Mouse (Mus musculus): ENCODE results near the gene Srgap2. TPM values are rescaled to one million over a fixed set of nuclear protein-coding genes. Genes with fewer than 3 reads are reported as not detected.

The Srgap2 gene
- polyA plus RNA-seq, 1 experiment from 2014 or later = 17.7 TPM

DNA sequence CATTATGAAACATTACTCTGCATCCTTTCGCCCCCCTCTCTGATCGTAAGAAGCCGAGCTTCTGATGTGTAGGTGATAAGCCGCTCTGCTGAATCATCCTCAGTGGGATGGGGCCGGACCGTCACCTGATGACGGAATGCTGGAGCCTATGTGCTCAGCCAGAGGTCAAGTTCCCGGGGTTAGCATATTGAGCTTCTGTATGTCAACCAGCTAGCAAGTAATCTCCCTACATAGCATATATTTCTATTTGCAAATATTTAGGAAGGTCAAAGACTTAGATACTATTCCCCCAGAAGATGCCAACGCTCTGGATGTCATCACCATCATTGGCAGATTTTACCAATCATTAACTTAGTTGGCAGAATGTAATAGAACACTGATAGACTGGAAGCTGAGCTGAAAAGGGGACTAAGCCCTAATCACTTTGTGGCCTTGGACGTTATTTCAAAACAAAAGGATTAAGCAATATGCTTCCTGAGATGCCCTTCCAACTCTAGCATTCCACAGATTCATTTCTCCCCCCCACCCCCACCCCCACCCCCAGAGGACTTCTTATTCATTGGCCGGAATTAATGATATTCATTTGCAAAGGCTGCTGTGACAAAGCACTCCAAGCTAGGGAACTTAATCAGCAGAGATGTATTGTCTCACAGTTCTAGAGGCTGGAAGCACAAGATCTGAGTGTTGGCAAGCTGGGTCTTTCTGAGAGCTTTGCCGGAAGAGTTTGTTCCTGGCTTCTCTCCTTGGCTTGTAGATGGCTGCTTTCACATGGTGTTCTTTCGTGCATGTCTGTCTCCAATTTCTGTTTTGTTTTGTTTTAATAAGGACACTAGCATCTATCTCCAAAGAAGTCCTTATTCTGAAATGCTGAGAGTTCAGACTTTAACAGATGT lies 19.9 kb upstream of the Srgap2 start:
- Histone ChIP-seq H3K27me3 (no peaks in the 10 kb centered on the region), H3K4me2 (no peak overlapping the region), H3K9me3 (no peaks in the 10 kb centered on the region), H3K4me3 (no peak overlapping the region), H3K36me3 (no peaks in the 10 kb centered on the region), H3K4me1 (replicated peaks) (0 out of 2 replicates have a peak, but pooled peaks cover 4% of the 10 kb centered on the region), H3K27ac (no peak overlapping the region), H3K9ac (no peak overlapping the region)
- WGBS = 82% methylated on average over 13 of the region's 13 CpGs
- no peak for ATAC-seq (ENCODE audit: low FRiP score)

DNA sequence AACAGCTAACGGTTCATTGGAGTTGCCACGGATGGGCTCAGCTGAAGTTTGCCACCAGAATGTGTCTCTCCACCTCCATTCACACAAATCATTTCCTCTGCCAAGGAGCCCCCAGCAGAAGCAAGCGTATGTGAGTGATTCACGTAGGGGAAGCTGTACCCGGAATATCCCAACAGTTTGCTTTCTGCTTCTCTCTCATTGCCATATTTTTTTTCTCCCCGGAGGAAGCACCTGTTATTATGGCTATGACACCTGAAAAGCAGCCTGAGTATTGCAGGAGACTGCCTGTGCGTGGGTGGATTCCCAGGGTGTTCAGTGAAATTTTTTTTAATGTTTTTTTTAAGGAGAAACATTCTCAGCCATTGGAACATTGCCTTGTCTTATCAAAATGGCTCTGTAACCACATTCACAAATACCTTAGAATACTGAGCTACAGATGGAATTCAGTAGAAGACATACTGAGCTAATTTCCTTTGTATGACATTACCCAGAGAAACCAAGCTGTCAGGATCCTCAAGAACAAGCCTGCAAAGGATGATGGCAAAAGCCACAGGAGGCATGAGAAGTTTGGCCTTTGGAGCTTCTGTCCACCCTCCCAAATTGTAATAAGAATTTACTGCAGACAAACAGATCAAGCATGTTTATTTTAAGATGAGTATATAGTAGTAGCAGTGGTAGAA lies 16.9 kb upstream of the Srgap2 start:
- no peak for ATAC-seq (ENCODE audit: low FRiP score)
- Histone ChIP-seq H3K27ac (no peak overlapping the region), H3K4me3 (no peak overlapping the region), H3K4me2 (no peak overlapping the region), H3K4me1 (replicated peaks) (0 out of 2 replicates have a peak, but pooled peaks cover 7% of the 10 kb centered on the region), H3K9ac (no peak overlapping the region), H3K27me3 (no peaks in the 10 kb centered on the region), H3K9me3 (no peaks in the 10 kb centered on the region), H3K36me3 (no peaks in the 10 kb centered on the region)
- 85% methylated on average over 7 of the region's 7 CpGs for WGBS

DNA sequence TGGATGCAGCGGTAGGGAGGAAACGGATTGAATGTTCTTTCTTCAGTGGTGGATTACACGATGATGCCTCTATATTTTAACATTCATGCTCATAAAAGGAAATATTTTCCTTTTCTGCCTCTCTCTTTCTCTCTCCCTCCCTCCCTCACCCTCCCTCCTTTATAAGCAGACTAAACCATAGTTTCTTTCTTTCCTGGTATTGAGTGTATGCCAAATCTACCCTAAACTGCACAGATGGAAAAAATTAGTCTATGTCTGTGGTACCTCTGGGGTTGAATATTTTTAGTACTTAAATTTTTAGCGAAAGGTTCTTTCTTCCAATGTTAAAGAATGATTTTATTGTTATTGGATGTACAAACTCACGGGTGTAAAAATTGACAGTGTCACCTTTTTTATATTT lies 14.8 kb upstream of the Srgap2 start:
- H3K4me3 ChIP-seq = no peak overlapping the region
- H3K4me1 ChIP-seq (replicated peaks) = 0 out of 2 replicates have a peak, but pooled peaks cover 3% of the 10 kb centered on the region
- no peaks in the 10 kb centered on the region for H3K36me3 ChIP-seq
- no peaks in the 10 kb centered on the region for H3K9me3 ChIP-seq
- WGBS = 90% methylated on average over 5 of the region's 5 CpGs
- no peaks in the 10 kb centered on the region for H3K27me3 ChIP-seq
- no peak for ATAC-seq (ENCODE audit: low FRiP score)
- no peak overlapping the region for H3K27ac ChIP-seq
- H3K9ac ChIP-seq = no peak overlapping the region
- H3K4me2 ChIP-seq = no peak overlapping the region

DNA sequence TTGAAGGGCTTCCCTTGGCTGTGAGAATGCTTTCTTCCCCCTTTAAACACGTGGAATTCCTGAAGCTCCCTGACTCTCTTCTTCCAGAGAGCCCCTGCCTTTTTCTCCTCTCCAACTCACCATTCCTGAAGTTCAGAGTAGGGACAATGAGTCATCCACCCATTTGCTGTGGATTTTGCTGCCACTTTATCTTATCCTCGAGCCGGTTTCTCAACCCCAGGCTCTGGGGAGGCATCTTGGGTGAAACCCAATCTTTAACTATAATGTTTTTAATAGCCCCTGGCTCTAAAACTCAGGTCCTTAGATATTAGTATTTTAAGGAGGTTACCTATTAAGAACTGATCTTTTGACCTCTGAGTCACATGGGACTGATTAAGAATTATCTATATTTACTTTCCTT lies 14.3 kb upstream of the Srgap2 start:
- no peak for ATAC-seq (ENCODE audit: low FRiP score)
- 60% methylated on average over 3 of the region's 3 CpGs for WGBS
- 0 out of 2 replicates have a peak, but pooled peaks cover 3% of the 10 kb centered on the region for H3K4me1 ChIP-seq (replicated peaks)
- H3K36me3 ChIP-seq = no peaks in the 10 kb centered on the region
- H3K27ac ChIP-seq = no peak overlapping the region
- no peaks in the 10 kb centered on the region for H3K27me3 ChIP-seq
- H3K9ac ChIP-seq = no peak overlapping the region
- H3K4me2 ChIP-seq = no peak overlapping the region
- no peaks in the 10 kb centered on the region for H3K9me3 ChIP-seq
- H3K4me3 ChIP-seq = no peak overlapping the region

DNA sequence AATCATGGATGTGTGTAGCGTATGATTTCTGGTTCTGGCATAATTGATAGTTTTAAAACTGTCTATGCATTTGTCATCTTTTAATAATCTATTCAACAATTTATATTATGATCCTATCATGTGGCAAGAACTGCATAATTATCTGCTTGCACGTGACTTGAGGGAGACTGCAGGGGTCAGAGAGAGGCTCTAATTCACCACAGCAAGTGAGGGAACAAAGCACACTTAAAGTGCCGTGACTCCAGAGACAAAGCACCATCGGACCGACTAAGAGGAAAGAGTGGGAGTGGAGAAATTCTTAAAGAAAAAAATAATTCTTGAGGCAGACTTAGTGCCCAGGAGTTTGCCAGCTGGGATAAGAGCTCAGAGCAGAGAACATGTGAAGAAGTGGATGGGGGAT lies 13.6 kb upstream of the Srgap2 start:
- 34% methylated on average over 5 of the region's 5 CpGs for WGBS
- no peak overlapping the region for H3K9ac ChIP-seq
- H3K4me3 ChIP-seq = no peak overlapping the region
- H3K4me2 ChIP-seq = no peak overlapping the region
- H3K4me1 ChIP-seq (replicated peaks) = 0 out of 2 replicates have a peak, but pooled peaks cover 3% of the 10 kb centered on the region
- H3K27ac ChIP-seq = no peak overlapping the region
- H3K36me3 ChIP-seq = no peaks in the 10 kb centered on the region
- H3K27me3 ChIP-seq = no peaks in the 10 kb centered on the region
- ATAC-seq (ENCODE audit: low FRiP score) = no peak
- no peaks in the 10 kb centered on the region for H3K9me3 ChIP-seq

DNA sequence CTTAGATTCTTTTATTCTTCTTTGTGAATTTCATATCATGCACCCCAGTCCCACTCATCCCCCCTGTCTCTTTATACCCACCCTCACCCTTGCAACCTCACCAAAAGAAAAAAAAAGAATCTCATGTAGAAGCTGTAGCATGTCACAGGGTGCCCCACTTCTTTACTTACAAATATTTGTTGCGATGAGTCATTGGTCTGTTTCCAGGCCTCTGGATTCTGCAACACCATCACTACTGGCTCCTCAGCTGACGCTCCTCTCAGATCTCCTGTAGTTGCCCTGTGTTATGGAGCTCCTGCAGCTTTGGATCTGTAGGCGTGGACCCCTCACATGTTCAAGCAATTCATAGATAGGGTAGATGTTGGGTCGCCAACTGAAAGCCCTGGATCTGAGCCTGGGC lies 12.6 kb upstream of the Srgap2 start:
- 93% methylated on average over 4 of the region's 4 CpGs for WGBS
- no peak overlapping the region for H3K9ac ChIP-seq
- H3K27ac ChIP-seq = no peak overlapping the region
- H3K9me3 ChIP-seq = no peaks in the 10 kb centered on the region
- H3K4me3 ChIP-seq = no peak overlapping the region
- no peak overlapping the region for H3K4me2 ChIP-seq
- ATAC-seq (ENCODE audit: low FRiP score) = no peak
- H3K4me1 ChIP-seq (replicated peaks) = 0 out of 2 replicates have a peak, but pooled peaks cover 3% of the 10 kb centered on the region
- H3K27me3 ChIP-seq = no peaks in the 10 kb centered on the region
- H3K36me3 ChIP-seq = no peaks in the 10 kb centered on the region

DNA sequence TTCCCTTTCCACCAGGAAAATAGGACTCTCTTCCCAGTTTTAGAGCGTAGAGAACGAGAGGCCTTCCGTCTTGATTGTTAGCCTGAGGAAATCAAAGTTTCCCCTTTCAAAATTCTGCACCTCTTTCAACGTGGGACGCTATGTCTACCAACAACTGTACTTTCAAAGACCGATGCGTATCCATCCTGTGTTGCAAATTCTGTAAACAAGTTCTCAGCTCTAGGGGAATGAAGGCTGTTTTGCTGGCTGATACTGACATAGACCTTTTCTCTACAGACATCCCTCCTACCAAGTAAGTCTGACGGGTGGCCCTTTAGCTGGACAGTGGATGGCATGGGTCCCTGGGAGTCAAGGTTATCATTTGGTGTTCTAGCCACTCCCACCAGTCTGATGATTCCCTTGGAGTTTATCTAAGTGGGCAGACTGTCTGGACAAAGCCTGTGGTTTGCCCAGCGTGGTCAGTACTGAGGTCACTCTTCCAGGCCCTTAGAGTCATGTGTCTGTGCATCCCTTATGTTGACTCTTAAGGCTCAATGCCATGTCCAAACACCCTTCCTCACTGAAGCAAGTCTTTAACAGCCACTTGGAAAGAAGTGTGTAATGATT lies 1.5 kb upstream of the Srgap2 start:
- Histone ChIP-seq H3K27ac (no peak overlapping the region), H3K4me1 (replicated peaks) (peaks cover 33% of the 10 kb centered on the region), H3K4me2 (peak overlapping the region; percentile 99), H3K4me3 (peak overlapping the region; percentile 77), H3K27me3 (no peaks in the 10 kb centered on the region), H3K36me3 (no peaks in the 10 kb centered on the region), H3K9me3 (no peaks in the 10 kb centered on the region), H3K9ac (peak overlapping the region; percentile 60; the same call in 1 of the 2 replicates)
- 2% methylated on average over 9 of the region's 9 CpGs for WGBS
- ATAC-seq (ENCODE audit: low FRiP score) = no peak

DNA sequence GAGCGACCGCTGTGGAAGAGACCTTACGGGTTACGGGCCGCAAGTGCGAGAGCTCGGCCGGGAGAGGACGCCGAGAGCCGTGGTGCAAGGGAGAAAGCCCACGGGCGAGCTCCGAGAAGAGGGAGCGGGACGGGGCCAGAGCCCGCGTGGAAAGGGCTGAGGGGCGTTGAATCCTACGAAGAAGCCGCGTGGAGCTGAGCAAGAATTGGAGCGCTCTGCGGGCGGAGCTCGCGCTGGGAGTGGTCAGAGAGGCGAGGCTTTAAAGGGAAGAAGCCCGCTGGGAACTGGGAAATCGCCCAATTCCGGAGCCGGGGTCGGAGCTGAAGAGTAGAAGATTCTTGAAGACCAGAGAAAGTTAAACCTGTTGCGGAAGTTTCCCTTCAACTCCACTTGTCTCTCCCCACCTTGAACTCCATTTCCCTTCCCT lies 942 bp upstream of the Srgap2 start:
- peak overlapping the region; percentile 77 for H3K4me3 ChIP-seq
- H3K9me3 ChIP-seq = no peaks in the 10 kb centered on the region
- H3K9ac ChIP-seq = peak overlapping the region; percentile 60; the same call in 1 of the 2 replicates
- H3K36me3 ChIP-seq = no peaks in the 10 kb centered on the region
- 0% methylated on average over 34 of the region's 34 CpGs for WGBS
- no peaks in the 10 kb centered on the region for H3K27me3 ChIP-seq
- H3K4me2 ChIP-seq = peak overlapping the region; percentile 99
- H3K27ac ChIP-seq = peak overlapping the region; percentile 74; the same call in 1 of the 2 replicates
- H3K4me1 ChIP-seq (replicated peaks) = peaks cover 38% of the 10 kb centered on the region
- no peak for ATAC-seq (ENCODE audit: low FRiP score)

DNA sequence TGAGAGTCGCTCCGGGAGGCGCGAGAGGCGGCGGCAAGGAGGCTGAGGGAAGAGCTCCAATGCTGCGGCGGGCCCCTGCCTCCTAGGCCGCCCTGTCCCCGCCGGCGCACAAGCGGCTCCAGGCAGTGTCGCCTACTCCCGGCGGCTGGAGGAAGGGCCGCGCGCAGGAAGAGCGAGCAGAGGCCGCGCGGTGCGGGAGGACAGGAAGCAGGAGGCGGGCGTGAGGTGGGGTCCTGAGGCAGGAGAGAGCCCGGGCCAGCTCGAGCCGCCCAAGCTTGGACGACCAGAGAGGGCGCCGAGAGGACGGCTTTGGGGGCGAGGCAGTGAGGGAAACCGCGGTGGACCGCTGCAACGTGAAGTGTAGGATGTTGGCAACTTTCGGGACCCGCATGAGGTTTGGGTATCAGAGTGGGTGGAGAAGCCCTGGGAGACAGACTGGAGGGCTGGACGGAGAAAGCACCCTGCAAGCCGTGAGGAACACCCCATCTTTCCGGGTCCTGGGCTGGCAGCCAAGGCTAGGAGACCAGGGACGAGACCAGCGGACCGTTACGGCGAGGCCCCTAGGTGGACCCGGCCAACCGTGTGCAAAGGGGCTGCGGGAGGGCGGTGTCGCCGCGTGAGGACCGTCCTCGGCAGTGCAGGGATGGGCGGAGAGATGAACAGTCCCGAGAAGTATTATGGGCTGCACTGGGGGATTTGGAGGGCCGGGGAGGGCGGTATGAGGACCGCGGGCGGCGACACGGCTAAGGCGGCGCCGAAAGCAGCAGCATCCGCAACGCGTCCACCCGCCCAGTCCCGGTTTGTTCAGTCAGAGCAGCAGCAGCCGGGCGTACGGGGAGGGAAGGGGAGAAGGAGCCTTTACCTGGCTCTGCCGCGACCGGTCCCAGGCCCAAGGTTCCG lies 531 bp downstream of the Srgap2 start:
- no peaks in the 10 kb centered on the region for H3K36me3 ChIP-seq
- H3K9ac ChIP-seq = peak overlapping the region; percentile 87
- H3K27ac ChIP-seq = peak overlapping the region; percentile 94
- H3K4me2 ChIP-seq = peak overlapping the region; percentile 92
- H3K9me3 ChIP-seq = no peaks in the 10 kb centered on the region
- H3K27me3 ChIP-seq = no peaks in the 10 kb centered on the region
- peaks cover 52% of the 10 kb centered on the region for H3K4me1 ChIP-seq (replicated peaks)
- WGBS = under 1% methylated on average over 81 of the region's 81 CpGs
- ATAC-seq (ENCODE audit: low FRiP score) = peak; percentile 44; the same call in 1 of the 2 replicates
- H3K4me3 ChIP-seq = peak overlapping the region; percentile 77

DNA sequence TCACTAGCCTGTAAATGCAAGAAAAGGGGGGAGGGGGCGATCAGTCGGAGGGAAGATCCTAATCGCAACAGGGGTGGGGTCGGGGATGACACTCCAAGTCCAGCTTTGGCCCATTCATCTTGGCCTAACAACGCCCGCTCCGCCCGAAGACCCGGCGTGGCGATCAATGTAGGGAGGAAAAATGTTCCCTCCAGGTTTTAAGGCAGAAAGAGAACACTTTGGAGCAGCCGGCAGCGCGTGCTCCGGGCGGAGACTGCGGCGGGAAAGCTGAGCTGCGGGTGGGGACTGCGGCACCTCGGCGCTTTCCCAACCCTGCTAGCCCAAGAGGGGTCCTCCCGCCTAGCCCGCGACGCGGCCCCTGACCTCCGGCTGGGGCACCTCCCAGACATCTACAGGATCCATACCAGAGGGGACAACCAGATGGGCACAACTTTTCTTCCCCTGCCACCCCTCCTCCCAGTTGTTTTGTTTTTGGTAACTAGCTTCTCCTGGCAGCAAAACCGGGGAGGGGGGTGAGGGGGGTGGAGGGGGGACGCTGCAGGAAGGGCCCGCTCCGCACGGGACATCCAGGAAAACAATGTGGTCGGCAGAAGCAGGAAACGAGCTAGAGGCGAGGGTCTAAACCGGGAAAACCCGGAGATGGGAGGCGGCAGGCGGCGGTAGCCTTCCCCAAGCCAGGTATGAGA lies 1.4 kb downstream of the Srgap2 start:
- Histone ChIP-seq H3K4me2 (peak overlapping the region; percentile 92), H3K4me3 (peak overlapping the region; percentile 77), H3K4me1 (replicated peaks) (peaks cover 57% of the 10 kb centered on the region), H3K27ac (peak overlapping the region; percentile 94), H3K27me3 (no peaks in the 10 kb centered on the region), H3K9ac (peak overlapping the region; percentile 87), H3K36me3 (no peaks in the 10 kb centered on the region), H3K9me3 (no peaks in the 10 kb centered on the region)
- no peak for ATAC-seq (ENCODE audit: low FRiP score)
- WGBS = under 1% methylated on average over 41 of the region's 41 CpGs

DNA sequence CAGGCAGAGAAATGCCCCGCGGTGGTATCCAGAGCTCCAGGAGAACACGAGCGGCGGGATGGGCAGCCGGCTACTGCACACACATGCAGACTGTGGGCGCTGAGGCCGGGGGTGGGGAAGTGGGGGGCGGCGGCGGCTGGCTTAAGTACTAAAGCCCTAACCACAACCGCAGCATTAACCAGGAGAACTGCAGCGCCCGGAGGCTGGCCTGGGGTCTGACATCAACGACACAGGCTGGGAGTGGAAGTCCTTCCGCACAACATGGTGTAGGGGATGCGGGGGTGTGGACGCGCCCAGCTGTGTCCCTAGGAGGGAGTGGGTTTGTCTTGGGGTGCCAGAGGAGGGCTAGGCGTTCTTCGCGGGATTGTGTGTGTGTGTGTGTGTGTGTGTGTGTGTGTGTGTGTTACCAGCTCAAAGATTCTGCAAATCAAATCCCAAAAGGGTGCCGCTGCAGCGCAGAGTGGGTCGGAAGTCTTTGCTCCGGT lies 2.0 kb downstream of the Srgap2 start:
- H3K4me3 ChIP-seq = peak overlapping the region; percentile 77
- no peaks in the 10 kb centered on the region for H3K36me3 ChIP-seq
- H3K27me3 ChIP-seq = no peaks in the 10 kb centered on the region
- H3K9ac ChIP-seq = peak overlapping the region; percentile 87
- peak overlapping the region; percentile 92 for H3K4me2 ChIP-seq
- peak overlapping the region; percentile 94 for H3K27ac ChIP-seq
- WGBS = under 1% methylated on average over 26 of the region's 26 CpGs
- ATAC-seq (ENCODE audit: low FRiP score) = no peak
- H3K9me3 ChIP-seq = no peaks in the 10 kb centered on the region
- H3K4me1 ChIP-seq (replicated peaks) = peaks cover 59% of the 10 kb centered on the region

All from hindbrain, embryonic 13.5 days (tissue).